Mouse (Mus musculus): ENCODE measurements around the gene Rasa3. TPM values are rescaled to one million over a fixed set of nuclear protein-coding genes. Genes with fewer than 3 reads are reported as not detected.

The Rasa3 gene
- total RNA-seq, 2 experiments from 2014 or later: 54.4 to 55.5 TPM

DNA sequence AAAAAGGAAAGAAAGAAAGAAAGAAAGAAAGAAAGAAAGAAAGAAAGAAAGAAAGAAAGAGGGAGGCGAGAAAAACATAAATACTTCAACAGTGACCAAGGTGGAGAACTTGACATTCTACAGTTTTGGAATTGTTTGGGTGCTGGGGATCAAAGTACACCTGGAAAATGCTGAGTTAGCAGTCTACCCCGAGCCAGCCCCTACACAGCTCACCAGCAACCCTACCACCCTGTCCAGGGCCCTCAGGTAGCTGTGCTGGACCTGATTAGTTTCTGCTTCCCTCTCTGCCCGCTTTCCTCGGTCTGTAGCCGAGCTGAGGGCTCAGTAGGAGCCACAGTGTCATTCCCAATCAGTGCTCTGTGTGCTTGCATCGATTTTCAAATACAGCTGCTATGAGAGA is 157.1 kb downstream of the Rasa3 start:
- no peak for ATAC-seq (replicated peaks; ENCODE audit: poor library complexity, severe bottlenecking)

DNA sequence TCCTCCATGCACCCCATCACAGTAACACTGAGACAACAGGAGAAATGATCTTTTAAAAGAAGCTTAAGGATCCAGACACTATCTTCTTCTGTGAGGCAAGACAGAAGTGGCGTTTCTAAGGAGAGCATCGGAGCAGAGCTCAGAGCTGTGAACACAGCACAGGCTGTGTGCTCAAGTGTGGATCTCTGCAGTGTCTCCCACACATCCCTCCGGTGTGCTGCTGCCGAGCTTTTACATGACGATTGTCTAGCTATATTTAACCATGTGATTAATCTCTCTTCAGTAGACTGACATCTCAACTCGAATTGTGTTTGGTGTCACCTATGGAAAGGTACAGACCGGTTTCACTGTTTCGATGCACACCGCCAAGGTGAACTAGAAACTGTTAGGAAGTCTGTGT is 157.9 kb downstream of the Rasa3 start:
- ATAC-seq (replicated peaks; ENCODE audit: poor library complexity, severe bottlenecking): no peak

DNA sequence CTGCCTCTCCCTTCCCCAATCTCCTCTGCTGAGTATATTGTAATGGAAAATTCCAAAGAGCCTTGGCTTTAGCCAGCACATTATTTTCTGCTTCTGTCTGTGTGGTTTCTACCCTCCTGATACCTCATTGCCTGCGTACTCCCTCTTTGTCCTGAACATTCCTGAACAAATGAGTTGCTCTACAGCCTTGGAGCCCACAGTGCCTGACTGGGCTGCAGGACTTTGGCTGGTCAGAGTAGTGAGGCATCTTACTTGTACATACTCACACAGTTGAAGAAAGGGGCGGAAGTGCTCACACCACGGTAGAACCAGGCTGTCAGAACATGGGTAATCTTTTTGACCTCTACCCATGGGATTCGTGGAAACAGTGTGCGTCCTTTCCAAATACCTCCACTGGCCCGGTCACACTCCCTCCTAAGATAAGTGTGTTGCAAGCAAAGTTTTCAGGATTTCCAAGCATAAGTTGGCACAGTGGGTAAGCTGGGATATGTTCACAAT is 160.1 kb downstream of the Rasa3 start:
- ATAC-seq (replicated peaks; ENCODE audit: poor library complexity, severe bottlenecking): no peak

Other genes starting within 250 kb of the Rasa3 start
- gene Tmem255b, start 242.4 kb downstream of the Rasa3 start, total RNA-seq (2014; fragmentation: Nextera tagmentation): not detected in 2 replicates
- not detected in 2 replicates for gene Tmem255b, start 242.4 kb downstream of the Rasa3 start, total RNA-seq (2017)
- not detected in 2 replicates for gene Gas6, start 183.1 kb downstream of the Rasa3 start, total RNA-seq (2014; fragmentation: Nextera tagmentation)
- gene Gas6, start 183.1 kb downstream of the Rasa3 start, total RNA-seq (2017): 0.10 TPM in 1 of 2 replicates, not detected in the other
- not detected in 2 replicates for gene 1700029H14Rik, start 115.1 kb downstream of the Rasa3 start, total RNA-seq (2014; fragmentation: Nextera tagmentation)
- not detected in 2 replicates for gene 1700029H14Rik, start 115.1 kb downstream of the Rasa3 start, total RNA-seq (2017)
- not detected in 2 replicates for gene Cfap97d2, start 28.3 kb upstream of the Rasa3 start, total RNA-seq (2014; fragmentation: Nextera tagmentation)
- not detected in 2 replicates for gene Cfap97d2, start 28.3 kb upstream of the Rasa3 start, total RNA-seq (2017)
- 69.7 and 83.2 TPM in 2 replicates for gene Cdc16, start 80.1 kb upstream of the Rasa3 start, total RNA-seq (2014; fragmentation: Nextera tagmentation)
- gene Cdc16, start 80.1 kb upstream of the Rasa3 start, total RNA-seq (2017): 68.6 and 79.2 TPM in 2 replicates
- gene Upf3a, start 108.0 kb upstream of the Rasa3 start, total RNA-seq (2014; fragmentation: Nextera tagmentation): 16.3 and 23.5 TPM in 2 replicates
- gene Upf3a, start 108.0 kb upstream of the Rasa3 start, total RNA-seq (2017): 24.0 and 24.7 TPM in 2 replicates
- gene AF366264, start 160.8 kb upstream of the Rasa3 start, total RNA-seq (2014; fragmentation: Nextera tagmentation): not detected in 2 replicates
- gene AF366264, start 160.8 kb upstream of the Rasa3 start, total RNA-seq (2017): not detected in 2 replicates
- 29.9 and 30.3 TPM in 2 replicates for gene Champ1, start 192.0 kb upstream of the Rasa3 start, total RNA-seq (2014; fragmentation: Nextera tagmentation)
- gene Champ1, start 192.0 kb upstream of the Rasa3 start, total RNA-seq (2017): 32.0 and 37.2 TPM in 2 replicates
- 23.5 and 24.3 TPM in 2 replicates for gene Coprs, start 212.7 kb upstream of the Rasa3 start, total RNA-seq (2014; fragmentation: Nextera tagmentation)
- gene Coprs, start 212.7 kb upstream of the Rasa3 start, total RNA-seq (2017): 8.1 and 15.4 TPM in 2 replicates

Measured in granulocyte monocyte progenitor cell, adult 5-6 weeks (primary cell).